Mouse (Mus musculus): ENCODE results near the gene Bmp10.

GRCm38 (mm10) chr6:87426954-87427353 is 1.8 kb upstream of the Bmp10 start:
- no peak for TF ChIP-seq POLR2A (IDR thresholded peaks at IDR 0.05; ENCODE audit: borderline replicate concordance, control insufficient read depth, low read depth, low read length)
- TF ChIP-seq CTCF (IDR thresholded peaks at IDR 0.05; ENCODE audit: control insufficient read depth, insufficient read depth, low read length) = no peak
